ENCODE assay signal across 28 mouse cellular contexts in genomic region chr2:112861792-112862191, GRCm38 (mm10).
DNase-seq lines count a peak whose midpoint lies in the region; ATAC-seq and TF ChIP-seq lines count a peak whose summit lies in the region.
"Had no signal": no experiment of that assay in that cellular context is flagged by ENCODE, and none has a peak within 500 bp of the region (broad histone marks: within the 10 kb centered on the region; RNA-seq: fewer than 3 reads in every experiment).

No protein-coding gene starts in this region.

- H3K4me2 ChIP-seq in forebrain, postnatal 0 days (ENCODE audit: low read depth) = no peak overlapping the region
- H3K4me2 ChIP-seq in forebrain, embryonic 11.5 days (ENCODE audit: low read depth, low read length, severe bottlenecking) = no peak overlapping the region
- H3K4me2 ChIP-seq: embryonic facial prominence, embryonic 12.5 days; forebrain, embryonic 13.5 days; heart, embryonic 13.5 days; neural tube, embryonic 15.5 days had no signal

- H3K9me3 ChIP-seq in forebrain, postnatal 0 days (ENCODE audit: low read length) = no peaks in the 10 kb centered on the region
- no peaks in the 10 kb centered on the region for H3K9me3 ChIP-seq in forebrain, embryonic 11.5 days (ENCODE audit: control insufficient read depth, low read length)
- H3K9me3 ChIP-seq: embryonic facial prominence, embryonic 12.5 days; forebrain, embryonic 13.5 days; heart, embryonic 13.5 days; midbrain, embryonic 10.5 days; neural tube, embryonic 15.5 days had no signal

- WGBS in forebrain, postnatal 0 days = 74% methylated on average over 4 of the region's 4 CpGs
- 96% methylated on average over 4 of the region's 4 CpGs for WGBS in forebrain, embryonic 11.5 days

- no peaks in the 10 kb centered on the region for H3K4me1 ChIP-seq in forebrain, postnatal 0 days (ENCODE audit: insufficient read depth)
- no peaks in the 10 kb centered on the region for H3K4me1 ChIP-seq in forebrain, embryonic 11.5 days (replicated peaks; ENCODE audit: control insufficient read depth, insufficient read depth, low read length)
- H3K4me1 ChIP-seq: embryonic facial prominence, embryonic 12.5 days; forebrain, embryonic 13.5 days; heart, embryonic 13.5 days; neural tube, embryonic 15.5 days had no signal

- H3K9ac ChIP-seq in forebrain, postnatal 0 days = no peak overlapping the region
- no peak overlapping the region for H3K9ac ChIP-seq in forebrain, embryonic 11.5 days (ENCODE audit: low read length)
- H3K9ac ChIP-seq: embryonic facial prominence, embryonic 12.5 days; forebrain, embryonic 13.5 days; heart, embryonic 13.5 days; neural tube, embryonic 15.5 days had no signal

- H3K36me3 ChIP-seq in forebrain, postnatal 0 days (ENCODE audit: insufficient read depth) = no peaks in the 10 kb centered on the region
- H3K36me3 ChIP-seq in forebrain, embryonic 11.5 days (ENCODE audit: control insufficient read depth, insufficient read depth, low read length) = no peaks in the 10 kb centered on the region
- H3K36me3 ChIP-seq: embryonic facial prominence, embryonic 12.5 days; heart, embryonic 13.5 days; midbrain, embryonic 10.5 days; neural tube, embryonic 15.5 days had no signal

- H3K4me3 ChIP-seq in forebrain, postnatal 0 days (ENCODE audit: low read depth, low read length) = no peak overlapping the region
- no peak overlapping the region for H3K4me3 ChIP-seq in forebrain, embryonic 11.5 days (ENCODE audit: low read depth, low read length)
- H3K4me3 ChIP-seq: embryonic facial prominence, embryonic 12.5 days; forebrain, embryonic 13.5 days; heart, embryonic 13.5 days; midbrain, embryonic 10.5 days; neural tube, embryonic 15.5 days had no signal

- DNase-seq in forebrain, postnatal 0 days = peak; percentile 26
- no peak for DNase-seq in forebrain, embryonic 11.5 days (ENCODE audit: low spot score)
- peak; percentile 12 to 46 for DNase-seq in layer of hippocampus, adult 18-20 months (ENCODE audit: low spot score in 2 of 2)
- no peak for DNase-seq in layer of hippocampus, postnatal 36 days
- DNase-seq in right cerebral cortex, adult 2 months (ENCODE audit: low spot score in 2 of 2) = peak; percentile 12 to 14
- no peak for DNase-seq in right cerebral cortex, postnatal 4 days
- DNase-seq in adrenal gland, adult 2 months = no peak
- DNase-seq in kidney, postnatal 4 days = no peak
- DNase-seq: adrenal gland, postnatal 25 days; cerebellum, adult 11-12 months; cerebellum, postnatal 25 days; gastrocnemius, postnatal 14 days; heart, adult 18-20 months; heart, postnatal 14 days; kidney, adult 9 months; kidney, postnatal 14 days; thymus, adult 18-20 months; thymus, postnatal 36 days had no signal

- no peak for TF ChIP-seq CTCF in forebrain, postnatal 0 days (IDR thresholded peaks at IDR 0.05; ENCODE audit: low read depth)

- no peak overlapping the region for H3K27ac ChIP-seq in forebrain, postnatal 0 days (ENCODE audit: low read depth, low read length)
- H3K27ac ChIP-seq in forebrain, embryonic 11.5 days (ENCODE audit: low read depth, low read length) = no peak overlapping the region
- H3K27ac ChIP-seq: embryonic facial prominence, embryonic 12.5 days; forebrain, embryonic 13.5 days; heart, embryonic 13.5 days; hindbrain, postnatal 0 days; macrophage; midbrain, embryonic 10.5 days; neural tube, embryonic 15.5 days had no signal

- H3K27me3 ChIP-seq in forebrain, postnatal 0 days (ENCODE audit: insufficient read depth, low read length) = no peaks in the 10 kb centered on the region
- no peaks in the 10 kb centered on the region for H3K27me3 ChIP-seq in forebrain, embryonic 11.5 days (ENCODE audit: control insufficient read depth, insufficient read depth, low read length)
- H3K27me3 ChIP-seq: embryonic facial prominence, embryonic 12.5 days; forebrain, embryonic 13.5 days; heart, embryonic 13.5 days; neural tube, embryonic 15.5 days had no signal

- ATAC-seq in forebrain, postnatal 0 days = peak; percentile 54; the same call in 1 of the 2 replicates
- no peak for ATAC-seq in forebrain, embryonic 11.5 days (replicated peaks; ENCODE audit: low FRiP score)
- ATAC-seq: CD4-positive, CD25-positive, alpha-beta regulatory T cell, adult 4 months; forebrain, embryonic 13.5 days; hindbrain, postnatal 0 days; intestine, embryonic 16.5 days; lung, postnatal 0 days had no signal

Comparison
In these comparisons a context has a peak if more than half of its experiments do, and no peak if none do; other contexts are left out.
1. DNase-seq: peak in forebrain, postnatal 0 days (single experiment), layer of hippocampus, adult 18-20 months (2 of 2) and right cerebral cortex, adult 2 months (2 of 2); none in forebrain, embryonic 11.5 days (single experiment), layer of hippocampus, postnatal 36 days (0 of 2), right cerebral cortex, postnatal 4 days (single experiment), adrenal gland, adult 2 months (single experiment) and kidney, postnatal 4 days (0 of 2).